In the genomic region with DNA sequence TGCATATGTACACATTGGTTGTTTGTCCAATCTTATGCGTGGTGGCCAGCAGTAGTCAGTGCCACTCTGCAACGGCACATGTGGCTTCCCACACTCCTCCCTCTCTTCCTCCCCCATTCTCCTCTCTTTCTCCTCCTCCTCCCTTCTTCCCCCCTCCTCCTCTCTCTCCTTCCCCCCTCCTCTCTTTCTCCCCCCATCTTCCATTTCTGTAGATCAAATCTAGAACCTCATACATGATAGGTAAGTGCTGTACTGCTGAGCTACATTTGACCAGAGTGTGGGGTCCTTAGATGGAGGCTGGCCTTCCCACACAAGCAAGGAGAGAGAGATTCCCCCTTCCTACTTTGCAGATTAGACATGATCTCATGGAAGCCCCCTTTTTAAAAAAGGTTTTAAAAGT, we compare ENCODE assay signal across 20 mouse cellular contexts. TPM values are rescaled to one million over a fixed set of nuclear protein-coding genes. Genes with fewer than 3 reads are reported as not detected.
"Had no signal": no experiment of that assay in that cellular context is flagged by ENCODE, and none has a peak within 500 bp of the region (broad histone marks: within the 10 kb centered on the region; RNA-seq: fewer than 3 reads in every experiment).

No protein-coding gene starts in this region.

- H3K9ac ChIP-seq: heart, embryonic 12.5 days; heart, embryonic 13.5 days; heart, embryonic 15.5 days; hindbrain, embryonic 12.5 days; hindbrain, embryonic 13.5 days; hindbrain, embryonic 14.5 days; hindbrain, embryonic 15.5 days; intestine, embryonic 15.5 days; kidney, embryonic 15.5 days had no signal

- H3K9me3 ChIP-seq: heart, embryonic 12.5 days; heart, embryonic 13.5 days; heart, embryonic 15.5 days; hindbrain, embryonic 10.5 days; hindbrain, embryonic 12.5 days; hindbrain, embryonic 13.5 days; hindbrain, embryonic 15.5 days; intestine, embryonic 15.5 days; kidney, embryonic 15.5 days had no signal

- H3K36me3 ChIP-seq: heart, embryonic 12.5 days; heart, embryonic 13.5 days; heart, embryonic 15.5 days; hindbrain, embryonic 10.5 days; hindbrain, embryonic 12.5 days; hindbrain, embryonic 13.5 days; hindbrain, embryonic 15.5 days; intestine, embryonic 15.5 days; kidney, embryonic 15.5 days had no signal

- H3K4me1 ChIP-seq: heart, embryonic 12.5 days; heart, embryonic 13.5 days; heart, embryonic 15.5 days; hindbrain, embryonic 10.5 days; hindbrain, embryonic 12.5 days; hindbrain, embryonic 13.5 days; hindbrain, embryonic 15.5 days; intestine, embryonic 15.5 days; kidney, embryonic 15.5 days had no signal

- H3K27ac ChIP-seq: heart, embryonic 13.5 days; heart, embryonic 15.5 days; hindbrain, embryonic 10.5 days; hindbrain, embryonic 12.5 days; hindbrain, embryonic 13.5 days; hindbrain, embryonic 14.5 days; hindbrain, embryonic 15.5 days; hindbrain, postnatal 0 days; intestine, embryonic 15.5 days; kidney, embryonic 15.5 days; kidney, postnatal 0 days; layer of hippocampus, adult 2 months; left cerebral cortex, adult 2 months had no signal

- H3K4me3 ChIP-seq: heart, embryonic 12.5 days; heart, embryonic 13.5 days; heart, embryonic 15.5 days; hindbrain, embryonic 10.5 days; hindbrain, embryonic 12.5 days; hindbrain, embryonic 13.5 days; hindbrain, embryonic 15.5 days; intestine, embryonic 15.5 days; kidney, embryonic 15.5 days; layer of hippocampus, adult 2 months; left cerebral cortex, adult 2 months had no signal

- H3K27me3 ChIP-seq: hindbrain, embryonic 12.5 days; hindbrain, embryonic 15.5 days had no signal

RNA-seq across cellular contexts. Expression of gene Aldh3a1, which starts 14.6 kb away (rescaled TPM):
- total RNA-seq: hematopoietic stem cell, adult 5-6 weeks had no signal
- polyA plus RNA-seq: heart, embryonic 12.5 days; hindbrain, embryonic 10.5 days; hindbrain, embryonic 11.5 days; hindbrain, embryonic 12.5 days; hindbrain, embryonic 13.5 days; hindbrain, embryonic 14.5 days; inflammation-experienced regulatory T-cells, adult 6 months; intestine, embryonic 14.5 days; intestine, embryonic 15.5 days; kidney, embryonic 14.5 days; kidney, embryonic 16.5 days; kidney, postnatal 0 days had no signal
